Mouse (Mus musculus) thymus, adult 2 months (tissue): ENCODE results near the gene Fmnl2.

Source experiments
- CTCF ChIP-seq: fragments of 200-500 bp; IDR thresholded peaks from 2 replicates; pipeline ENCODE4 v1.5.1; 2012; ENCODE audit warnings: mild to moderate bottlenecking, control low read depth, low read length, moderate library complexity, borderline replicate concordance; ENCODE audit not compliant: control insufficient read depth, poor library complexity, insufficient read depth; ENCODE audit errors: extremely low read depth
- POLR2A ChIP-seq: fragments of 200-500 bp; IDR thresholded peaks from 2 replicates; pipeline ENCODE4 v1.6.1; 2012; ENCODE audit warnings: mild to moderate bottlenecking, low read length, control low read depth, moderate library complexity; ENCODE audit not compliant: control insufficient read depth, poor library complexity, insufficient read depth; ENCODE audit errors: extremely low read depth

DNA sequence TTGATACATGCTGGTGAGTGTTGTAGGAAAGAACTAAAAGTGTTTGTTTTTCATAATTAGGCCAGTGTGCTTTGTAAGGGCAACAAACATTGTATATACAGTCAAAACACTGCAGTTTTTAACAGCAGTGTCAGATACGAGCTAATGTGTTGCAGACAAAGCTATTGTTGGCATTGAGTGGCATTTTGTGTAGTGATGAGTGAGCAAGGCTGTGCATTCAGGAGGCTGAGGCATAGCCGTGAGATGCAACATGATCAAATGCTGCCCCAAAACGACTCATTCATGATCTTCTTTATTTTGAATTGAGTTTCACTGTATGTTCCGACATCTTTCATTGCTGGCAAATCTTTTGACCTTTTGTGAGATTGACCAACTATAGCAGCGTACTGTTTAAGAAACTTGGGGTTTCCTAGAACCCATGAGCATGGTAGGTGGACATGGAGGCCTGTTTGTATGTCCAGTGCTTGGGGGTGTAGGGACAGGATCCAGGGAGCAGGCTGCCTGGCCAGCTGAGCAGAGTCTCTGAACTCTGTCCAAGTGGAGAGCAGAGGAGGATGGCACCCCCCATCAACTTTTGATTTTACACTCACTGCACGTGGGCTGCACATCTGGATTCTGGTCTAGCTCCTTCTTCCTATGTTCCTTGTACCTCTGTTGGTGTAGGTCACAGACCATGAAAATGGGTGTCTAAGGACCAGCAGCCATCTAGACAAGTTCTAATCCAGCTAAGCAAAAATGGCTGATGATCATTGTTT lies 120.4 kb downstream of the Fmnl2 start:
- TF ChIP-seq CTCF: no peak
- TF ChIP-seq POLR2A: no peak
